Mouse (Mus musculus) stomach, embryonic 15.5 days (tissue): Measurements from ENCODE around the gene Amigo3. TPM values are rescaled to one million over a fixed set of nuclear protein-coding genes. Genes with fewer than 3 reads are reported as not detected.

Source experiments
- ATAC-seq: fragments of 200-750 bp; cut with Nextera tagmentation; 2 replicates; pipeline ENCODE4 v1.8.0; 2017; ENCODE audit warnings: low read depth, moderate number of reproducible peaks, moderate TSS enrichment; ENCODE audit not compliant: insufficient read depth, low FRiP score
- H3K27ac ChIP-seq: fragments of 300-500 bp; sonication (generic); 2 replicates; pipeline ENCODE4 v1.5.1; 2015; ENCODE audit warnings: mild to moderate bottlenecking, inconsistent platforms
- H3K27me3 ChIP-seq: fragments of 300-500 bp; sonication (generic); replicated peaks from 2 replicates; pipeline ENCODE4 v1.6.1; 2015; ENCODE audit warnings: inconsistent platforms
- H3K36me3 ChIP-seq: fragments of 300-500 bp; sonication (generic); 2 replicates; pipeline ENCODE4 v1.6.1; 2015; ENCODE audit warnings: inconsistent platforms
- H3K4me1 ChIP-seq: fragments of 300-500 bp; sonication (generic); 2 replicates; pipeline ENCODE4 v1.6.1; 2015; ENCODE audit warnings: inconsistent platforms
- H3K4me2 ChIP-seq: fragments of 300-500 bp; sonication (generic); 2 replicates; pipeline ENCODE4 v1.6.1; 2015; ENCODE audit warnings: mild to moderate bottlenecking, inconsistent platforms
- H3K4me3 ChIP-seq: fragments of 300-500 bp; sonication (generic); replicated peaks from 2 replicates; pipeline ENCODE4 v1.5.1; 2015; ENCODE audit warnings: inconsistent platforms
- H3K9ac ChIP-seq: fragments of 300-500 bp; sonication (generic); 2 replicates; pipeline ENCODE4 v1.6.1; 2015; ENCODE audit warnings: inconsistent platforms
- H3K9me3 ChIP-seq: fragments of 300-500 bp; sonication (generic); 2 replicates; pipeline ENCODE4 v1.6.1; 2016; ENCODE audit warnings: inconsistent platforms
- WGBS: fragments of 180-500 bp; shearing (Covaris S2); methylation state at CpG from one replicate; pipeline ENCODE4 v1.1.7; 2015; 5-methylcytosine and 5-hydroxymethylcytosine counted together
- polyA plus RNA-seq: library from polyadenylated mRNA; unstranded; fragments of >200 nt; fragmentation: Nextera tagmentation; extraction: Ambion mirVana; gene quantifications from 2 replicates; pipeline ENCODE4 v1.2.1, GENCODE M21; 2015

Amigo3 gene
- polyA plus RNA-seq, 1 experiment from 2014 or later = 3.6 TPM

DNA sequence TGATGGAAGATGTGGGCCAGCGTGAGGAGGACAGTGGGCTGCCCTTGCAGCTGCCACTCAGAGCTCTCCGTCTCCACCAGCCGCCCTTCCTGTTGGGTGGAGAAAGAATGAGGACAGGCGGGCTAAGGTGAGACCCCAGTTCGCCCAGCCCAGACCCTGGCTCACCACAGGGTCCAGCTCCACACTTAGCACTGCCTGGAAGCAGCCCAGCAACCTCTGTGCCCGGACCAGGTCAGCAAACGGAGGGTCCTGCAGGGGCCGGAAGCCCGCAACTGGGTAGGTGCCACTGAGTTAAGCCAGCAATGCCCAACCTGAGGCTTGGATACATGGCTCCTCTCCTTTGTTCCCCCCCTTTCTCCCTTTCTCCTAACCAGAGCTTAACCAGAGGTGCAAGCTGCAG is 16.0 kb downstream of the Amigo3 start:
- peaks cover 14% of the 10 kb centered on the region for H3K36me3 ChIP-seq
- WGBS = 91% methylated on average over 9 of the region's 9 CpGs

DNA sequence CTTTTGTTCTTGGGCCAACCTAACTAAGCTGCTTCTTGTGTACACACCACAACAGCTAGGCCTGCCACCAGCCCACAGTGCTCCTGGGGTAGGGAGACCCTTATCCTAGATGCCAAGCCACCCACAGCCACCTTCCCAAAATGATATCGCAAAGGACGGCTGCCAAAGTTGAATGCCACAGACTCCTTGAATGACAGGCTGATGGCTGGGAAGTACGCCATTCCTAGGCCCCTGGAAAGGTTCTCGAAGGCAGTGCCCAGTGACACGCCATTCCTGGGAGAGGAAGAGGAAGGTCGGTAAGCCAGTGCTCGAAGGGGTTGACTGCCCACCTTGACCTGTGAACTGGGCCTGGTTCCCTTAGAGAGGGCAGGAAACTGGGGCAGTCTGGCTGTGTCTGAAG is 16.6 kb downstream of the Amigo3 start:
- no peaks in the 10 kb centered on the region for H3K9me3 ChIP-seq
- WGBS = 90% methylated on average over 7 of the region's 7 CpGs
- peaks cover 13% of the 10 kb centered on the region; the same call in 1 of the 2 replicates for H3K36me3 ChIP-seq
- no peak overlapping the region for H3K4me2 ChIP-seq
- no peak overlapping the region for H3K9ac ChIP-seq
- no peak overlapping the region for H3K4me3 ChIP-seq
- no peak for ATAC-seq
- no peaks in the 10 kb centered on the region for H3K4me1 ChIP-seq
- no peaks in the 10 kb centered on the region for H3K27me3 ChIP-seq
- H3K27ac ChIP-seq = no peak overlapping the region

More for the DNA sequence above, 16.0 kb downstream of the Amigo3 start:
- no peak for ATAC-seq
- Histone ChIP-seq H3K9ac (no peak overlapping the region), H3K4me2 (no peak overlapping the region), H3K27ac (no peak overlapping the region), H3K4me1 (no peaks in the 10 kb centered on the region), H3K9me3 (no peaks in the 10 kb centered on the region), H3K4me3 (no peak overlapping the region), H3K27me3 (no peaks in the 10 kb centered on the region)

DNA sequence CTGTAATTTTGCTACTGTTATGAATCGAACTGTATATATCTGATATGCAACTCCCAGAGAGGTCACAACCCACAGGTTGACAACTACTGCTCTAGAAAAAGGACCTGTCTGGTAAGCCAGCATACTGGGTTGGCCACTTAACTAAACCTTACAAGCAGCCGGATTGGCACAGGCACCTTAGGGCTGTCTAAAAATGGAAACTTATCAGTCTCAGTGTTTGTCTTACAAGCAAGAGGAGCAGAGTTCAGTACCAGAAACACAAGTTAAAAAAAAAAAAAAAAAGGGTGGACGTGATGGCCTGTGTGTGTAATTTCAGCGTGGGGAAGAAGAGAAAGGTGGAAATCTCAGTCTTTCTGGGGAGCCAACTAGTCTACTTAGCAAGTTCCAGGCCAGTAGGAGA is 18.8 kb downstream of the Amigo3 start:
- ATAC-seq = no peak
- Histone ChIP-seq H3K9me3 (no peaks in the 10 kb centered on the region), H3K9ac (no peak overlapping the region), H3K4me3 (no peak overlapping the region), H3K4me1 (no peaks in the 10 kb centered on the region), H3K27me3 (no peaks in the 10 kb centered on the region), H3K36me3 (peaks cover 13% of the 10 kb centered on the region; the same call in 1 of the 2 replicates), H3K27ac (peak overlapping the region; percentile 49; the same call in 1 of the 2 replicates), H3K4me2 (no peak overlapping the region)
- 71% methylated on average over 4 of the region's 4 CpGs for WGBS

DNA sequence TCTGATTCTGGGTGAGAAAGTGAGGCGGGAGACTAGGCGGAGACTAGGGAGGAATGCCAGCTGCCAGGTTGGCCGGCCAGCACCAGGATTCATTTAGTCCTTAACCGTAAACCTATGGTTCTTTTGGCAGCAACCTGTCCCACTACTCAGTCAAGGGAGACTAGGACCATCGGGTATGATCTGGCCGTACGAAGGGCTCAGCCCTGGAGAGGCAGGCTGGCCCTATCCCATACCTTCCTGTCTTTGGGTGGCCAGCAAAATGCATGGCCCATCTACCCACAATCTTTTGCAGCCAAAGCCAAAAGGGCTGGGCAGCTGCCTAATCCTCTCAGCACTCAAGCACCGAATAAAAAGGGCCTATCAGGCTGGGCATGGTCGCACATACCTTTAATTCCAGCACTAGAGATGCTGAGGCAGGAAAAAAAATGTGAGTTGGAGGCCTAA is 19.5 kb downstream of the Amigo3 start:
- Histone ChIP-seq H3K9me3 (no peaks in the 10 kb centered on the region), H3K4me3 (no peak overlapping the region), H3K4me2 (no peak overlapping the region), H3K4me1 (no peaks in the 10 kb centered on the region; the same call in 1 of the 2 replicates), H3K27ac (peak overlapping the region; percentile 49; the same call in 1 of the 2 replicates), H3K9ac (no peak overlapping the region), H3K27me3 (no peaks in the 10 kb centered on the region), H3K36me3 (peaks cover 13% of the 10 kb centered on the region; the same call in 1 of the 2 replicates)
- no peak for ATAC-seq
- WGBS = 55% methylated on average over 9 of the region's 9 CpGs

DNA sequence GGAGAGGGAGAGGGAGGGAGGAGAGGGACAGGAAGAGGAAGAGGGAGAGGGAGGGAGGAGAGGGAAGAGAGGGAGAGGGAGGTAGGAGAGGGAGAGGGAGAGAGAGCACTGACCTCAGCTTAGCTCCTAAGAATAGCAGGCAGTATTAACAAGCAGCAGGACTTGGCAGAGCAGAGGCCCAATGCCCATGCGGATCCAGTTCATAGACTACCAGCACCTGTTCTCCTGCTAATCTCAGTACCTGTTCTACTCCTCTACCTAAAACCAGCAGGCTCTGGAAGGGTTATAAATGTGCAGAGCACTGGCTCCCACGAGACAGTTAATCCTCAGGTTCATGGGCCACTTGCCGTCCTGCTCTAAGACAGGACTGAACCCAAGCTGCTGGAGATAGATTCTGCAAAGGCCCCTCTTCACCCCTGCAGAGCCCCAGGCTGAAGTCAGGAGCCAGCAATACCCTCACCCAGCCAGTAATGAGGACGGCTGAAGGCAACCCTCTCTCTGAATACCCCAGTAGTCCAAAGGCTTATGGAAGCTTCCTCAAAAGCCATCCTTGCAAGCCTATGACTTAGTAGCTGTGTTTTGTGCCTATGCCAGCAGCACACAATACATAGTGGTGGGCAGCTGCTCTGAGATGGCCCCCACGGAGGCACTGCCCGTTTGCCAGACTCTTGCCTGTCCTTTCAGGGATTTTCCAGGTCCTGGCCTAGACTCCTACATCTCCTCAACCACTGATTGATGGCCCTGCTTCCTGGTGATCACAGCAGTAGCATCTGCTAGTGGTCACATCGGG is 20.4 kb downstream of the Amigo3 start:
- H3K27ac ChIP-seq = no peak overlapping the region
- 61% methylated on average over 7 of the region's 7 CpGs for WGBS

DNA sequence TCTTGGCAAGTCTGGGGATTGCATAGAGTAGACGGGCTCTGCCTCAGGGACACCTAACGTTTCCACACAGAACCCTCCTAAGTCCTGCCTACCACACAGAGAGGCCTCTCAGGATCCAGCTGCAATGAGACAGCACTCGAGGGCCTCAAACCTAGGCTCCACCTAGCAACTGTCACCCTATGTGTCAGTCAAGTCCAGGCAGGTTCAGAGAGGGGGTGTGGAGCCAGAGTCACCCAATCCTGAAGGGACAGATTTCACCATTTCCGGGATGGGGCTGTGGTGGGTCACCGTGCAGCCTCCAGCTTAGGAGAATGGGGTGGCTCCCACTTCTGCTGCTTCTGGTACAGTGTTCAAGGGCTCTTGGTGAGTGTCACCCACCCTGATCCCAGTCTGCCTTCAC is 27.2 kb downstream of the Amigo3 start, which contains the start of gene Mst1:
Gene Mst1 (plus strand): TSS at position 269 of the 400 bp plus-strand sequence.
- WGBS = 70% methylated on average over 5 of the region's 5 CpGs
- H3K9ac ChIP-seq = peak within 1 kb of the TSS; percentile 98
- H3K4me2 ChIP-seq = peak within 1 kb of the TSS; percentile 91
- peak within 1 kb of the TSS; percentile 58 for H3K27ac ChIP-seq
- peak within 1 kb of the TSS; percentile 95 for H3K4me3 ChIP-seq
- H3K4me1 ChIP-seq = peaks cover 27% of the 10 kb centered on the region
- ATAC-seq = peak; percentile 77
- H3K27me3 ChIP-seq = peaks cover 19% of the 10 kb centered on the region
- H3K9me3 ChIP-seq = no peaks in the 10 kb centered on the region
- H3K36me3 ChIP-seq = peaks cover 6% of the 10 kb centered on the region

More for the DNA sequence above, 20.4 kb downstream of the Amigo3 start:
- H3K4me1 ChIP-seq = peaks cover 6% of the 10 kb centered on the region; the same call in 1 of the 2 replicates
- H3K4me3 ChIP-seq = no peak overlapping the region
- no peak overlapping the region for H3K4me2 ChIP-seq
- H3K9ac ChIP-seq = no peak overlapping the region
- ATAC-seq = no peak
- H3K36me3 ChIP-seq = peaks cover 13% of the 10 kb centered on the region; the same call in 1 of the 2 replicates
- no peaks in the 10 kb centered on the region for H3K9me3 ChIP-seq
- no peaks in the 10 kb centered on the region for H3K27me3 ChIP-seq

DNA sequence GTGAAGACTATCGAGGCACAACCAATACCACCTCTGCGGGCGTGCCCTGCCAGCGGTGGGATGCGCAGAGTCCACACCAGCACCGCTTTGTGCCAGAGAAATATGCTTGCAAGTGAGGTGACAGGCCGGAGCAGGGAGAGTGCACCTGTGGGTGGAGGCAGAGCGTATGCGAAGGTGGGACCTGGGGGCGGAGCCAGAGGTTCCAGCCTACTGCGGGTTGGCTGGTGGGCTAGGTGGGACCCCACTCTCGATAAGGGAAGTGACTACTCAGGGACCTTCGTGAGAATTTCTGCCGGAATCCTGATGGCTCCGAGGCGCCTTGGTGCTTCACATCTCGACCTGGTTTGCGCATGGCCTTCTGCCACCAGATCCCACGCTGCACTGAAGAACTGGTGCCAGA is 29.6 kb downstream of the Amigo3 start:
- 5% methylated on average over 19 of the region's 19 CpGs for WGBS
- H3K9me3 ChIP-seq = no peaks in the 10 kb centered on the region
- H3K4me3 ChIP-seq = peak overlapping the region; percentile 18; the same call in 1 of the 2 replicates
- H3K27me3 ChIP-seq = peaks cover 19% of the 10 kb centered on the region
- H3K27ac ChIP-seq = no peak overlapping the region
- 0 out of 2 replicates have a peak overlapping the region, but pooled peaks have one; percentile 16 for H3K9ac ChIP-seq
- peak overlapping the region; percentile 48 for H3K4me2 ChIP-seq
- H3K36me3 ChIP-seq = peaks cover 26% of the 10 kb centered on the region
- peaks cover 27% of the 10 kb centered on the region for H3K4me1 ChIP-seq
- ATAC-seq = no peak

DNA sequence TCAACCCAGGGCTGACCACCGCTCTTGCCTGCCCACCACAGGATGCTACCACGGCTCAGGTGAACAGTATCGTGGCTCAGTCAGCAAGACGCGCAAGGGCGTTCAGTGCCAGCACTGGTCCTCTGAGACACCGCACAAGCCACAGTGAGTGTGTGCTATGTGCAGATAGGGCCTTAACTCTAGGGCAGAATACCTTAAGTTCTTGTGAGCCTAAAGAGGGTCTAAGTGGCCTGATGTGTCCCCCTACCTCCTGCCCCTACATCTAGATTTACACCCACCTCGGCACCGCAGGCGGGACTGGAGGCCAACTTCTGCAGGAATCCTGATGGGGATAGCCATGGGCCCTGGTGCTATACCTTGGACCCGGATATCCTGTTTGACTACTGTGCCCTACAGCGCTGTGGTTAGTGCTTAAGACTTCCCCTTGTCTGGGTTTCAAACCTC is 30.1 kb downstream of the Amigo3 start, which contains the start of gene Rnf123:
Gene Rnf123 (minus strand): TSS at position 359 of the 444 bp plus-strand sequence.
- WGBS = 34% methylated on average over 12 of the region's 12 CpGs
- H3K4me2 ChIP-seq = peak within 1 kb of the TSS; percentile 48
- no peaks in the 10 kb centered on the region for H3K9me3 ChIP-seq
- H3K4me3 ChIP-seq = peak within 1 kb of the TSS; percentile 18; the same call in 1 of the 2 replicates
- no peak for ATAC-seq
- H3K27ac ChIP-seq = 0 out of 2 replicates have a peak within 1 kb of the TSS, but pooled peaks have one; percentile 6
- H3K9ac ChIP-seq = 0 out of 2 replicates have a peak within 1 kb of the TSS, but pooled peaks have one; percentile 16
- peaks cover 23% of the 10 kb centered on the region for H3K4me1 ChIP-seq
- H3K27me3 ChIP-seq = peaks cover 19% of the 10 kb centered on the region
- H3K36me3 ChIP-seq = peaks cover 31% of the 10 kb centered on the region

DNA sequence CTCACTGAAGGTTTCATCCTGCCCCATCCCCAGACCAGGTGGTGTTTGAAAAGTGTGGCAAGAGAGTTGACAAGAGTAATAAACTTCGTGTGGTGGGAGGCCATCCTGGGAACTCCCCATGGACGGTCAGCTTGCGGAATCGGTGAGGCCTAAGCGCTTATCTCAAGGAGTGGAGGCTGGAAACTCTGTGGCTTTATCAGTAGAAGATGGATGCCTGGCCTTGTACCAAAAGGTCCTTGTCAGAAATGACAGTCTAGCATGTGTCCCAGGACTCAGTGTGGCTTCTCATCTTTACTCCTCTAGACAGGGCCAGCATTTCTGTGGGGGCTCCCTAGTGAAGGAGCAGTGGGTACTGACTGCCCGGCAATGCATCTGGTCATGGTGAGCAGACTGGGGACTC is 30.6 kb downstream of the Amigo3 start:
- H3K4me3 ChIP-seq = no peak overlapping the region
- no peak for ATAC-seq
- no peak overlapping the region for H3K27ac ChIP-seq
- peaks cover 36% of the 10 kb centered on the region for H3K36me3 ChIP-seq
- no peak overlapping the region for H3K4me2 ChIP-seq
- no peaks in the 10 kb centered on the region for H3K9me3 ChIP-seq
- H3K27me3 ChIP-seq = peaks cover 19% of the 10 kb centered on the region
- 72% methylated on average over 6 of the region's 6 CpGs for WGBS
- H3K4me1 ChIP-seq = peaks cover 18% of the 10 kb centered on the region
- H3K9ac ChIP-seq = no peak overlapping the region

DNA sequence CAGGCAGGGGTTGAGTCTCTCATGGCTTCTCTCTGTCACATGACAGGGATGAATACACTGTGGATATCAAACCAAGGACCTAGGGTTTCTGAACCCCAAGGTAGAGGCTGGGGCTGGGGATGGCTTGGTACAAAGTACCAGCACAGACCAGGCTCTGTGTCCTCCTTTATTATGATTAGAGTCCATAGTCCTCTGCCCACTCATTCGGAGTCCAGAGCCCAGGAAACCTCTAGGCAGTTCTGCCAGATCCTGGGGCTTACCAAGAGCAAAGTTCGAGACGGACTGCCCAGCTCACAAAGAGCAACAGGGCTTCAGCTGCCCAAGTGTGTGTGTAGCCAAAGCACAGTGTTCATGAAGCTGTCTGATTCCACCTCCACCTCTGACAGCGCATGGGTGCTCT is 32.3 kb downstream of the Amigo3 start:
- H3K4me2 ChIP-seq = no peak overlapping the region
- H3K9ac ChIP-seq = no peak overlapping the region
- H3K4me3 ChIP-seq = no peak overlapping the region
- ATAC-seq = no peak
- H3K27ac ChIP-seq = no peak overlapping the region
- H3K27me3 ChIP-seq = peaks cover 19% of the 10 kb centered on the region
- 0 out of 2 replicates have a peak, but pooled peaks cover 12% of the 10 kb centered on the region for H3K4me1 ChIP-seq
- no peaks in the 10 kb centered on the region for H3K9me3 ChIP-seq
- 92% methylated on average over 4 of the region's 4 CpGs for WGBS
- H3K36me3 ChIP-seq = peaks cover 50% of the 10 kb centered on the region

DNA sequence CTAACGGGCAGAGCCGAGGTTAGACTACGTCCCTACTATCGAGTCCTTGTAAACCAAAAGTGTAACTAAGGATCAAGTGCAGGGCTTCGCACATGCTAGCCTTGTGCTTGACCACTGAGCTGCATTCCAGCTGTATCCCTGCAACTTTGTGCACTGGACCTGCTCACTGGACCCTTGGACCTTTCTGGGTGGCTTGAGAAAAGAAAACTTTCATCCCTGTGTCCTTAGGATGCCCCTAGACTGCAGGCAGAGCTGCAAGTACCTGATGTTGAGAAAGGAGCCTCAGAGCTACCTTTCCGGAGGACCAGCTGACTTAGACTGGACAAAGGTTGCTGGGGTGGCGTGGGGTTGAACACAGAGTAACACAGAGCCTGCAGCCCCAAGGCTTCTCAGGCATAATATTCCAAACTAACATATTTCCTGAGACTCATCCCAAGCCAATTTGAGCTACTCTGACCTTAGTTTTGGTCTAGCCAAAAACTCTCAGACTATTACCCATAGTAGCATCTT is 37.7 kb downstream of the Amigo3 start:
- Histone ChIP-seq H3K9me3 (no peaks in the 10 kb centered on the region), H3K9ac (no peak overlapping the region), H3K27ac (no peak overlapping the region), H3K4me1 (peaks cover 12% of the 10 kb centered on the region), H3K4me2 (no peak overlapping the region), H3K27me3 (no peaks in the 10 kb centered on the region), H3K36me3 (peaks cover 59% of the 10 kb centered on the region), H3K4me3 (no peak overlapping the region)
- 94% methylated on average over 7 of the region's 7 CpGs for WGBS
- ATAC-seq = no peak

DNA sequence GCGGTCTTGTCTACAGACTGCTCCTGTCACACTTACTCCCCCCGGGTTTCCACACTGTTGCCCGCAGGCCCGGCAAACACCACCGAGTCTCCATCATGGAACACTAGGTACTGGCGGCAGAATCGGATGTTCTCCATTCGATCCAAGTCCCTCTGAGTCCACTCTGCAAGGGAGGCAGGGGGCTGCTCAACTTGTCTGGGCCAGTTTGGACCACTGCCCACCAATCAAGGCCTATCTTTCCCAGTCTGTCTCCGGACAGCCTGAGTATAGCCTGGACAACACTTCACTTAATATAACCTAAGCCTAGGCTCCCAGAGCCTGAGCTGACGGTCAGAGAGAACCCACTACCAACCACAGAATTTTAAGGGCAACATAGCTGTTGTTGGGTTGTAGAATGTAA is 40.6 kb downstream of the Amigo3 start:
- peaks cover 33% of the 10 kb centered on the region for H3K36me3 ChIP-seq
- peak overlapping the region; percentile 97 for H3K4me2 ChIP-seq
- 66% methylated on average over 10 of the region's 10 CpGs for WGBS
- H3K9ac ChIP-seq = peak overlapping the region; percentile 85
- H3K9me3 ChIP-seq = no peaks in the 10 kb centered on the region
- H3K27ac ChIP-seq = peak overlapping the region; percentile 89
- no peak for ATAC-seq
- H3K4me1 ChIP-seq = peaks cover 22% of the 10 kb centered on the region
- peak overlapping the region; percentile 92 for H3K4me3 ChIP-seq
- H3K27me3 ChIP-seq = no peaks in the 10 kb centered on the region
